Mouse (Mus musculus) heart, embryonic 13.5 days (tissue): ENCODE measurements around the gene Nmb. TPM values are rescaled to one million over a fixed set of nuclear protein-coding genes. Genes with fewer than 3 reads are reported as not detected.

Source experiments
- ATAC-seq: fragments of 200-750 bp; cut with Nextera tagmentation; 2 replicates; pipeline ENCODE4 v1.8.0; 2017; ENCODE audit warnings: moderate TSS enrichment; ENCODE audit not compliant: insufficient number of reproducible peaks, low FRiP score, low TSS enrichment; ENCODE audit errors: extremely low read depth
- H3K27ac ChIP-seq: fragments of 300-500 bp; sonication (generic); replicated peaks from 2 replicates; pipeline ENCODE4 v1.5.1; 2015; ENCODE audit warnings: moderate library complexity, mild to moderate bottlenecking, inconsistent platforms
- H3K27me3 ChIP-seq: fragments of 300-500 bp; sonication (generic); replicated peaks from 2 replicates; pipeline ENCODE4 v1.6.1; 2015; ENCODE audit warnings: mild to moderate bottlenecking, inconsistent platforms
- H3K36me3 ChIP-seq: fragments of 300-500 bp; sonication (generic); 2 replicates; pipeline ENCODE4 v1.6.1; 2015; ENCODE audit warnings: mild to moderate bottlenecking, inconsistent platforms
- H3K4me1 ChIP-seq: fragments of 300-500 bp; sonication (generic); 2 replicates; pipeline ENCODE4 v1.6.1; 2015; ENCODE audit warnings: inconsistent platforms
- H3K4me2 ChIP-seq: fragments of 300-500 bp; sonication (generic); 2 replicates; pipeline ENCODE4 v1.6.1; 2015; ENCODE audit warnings: inconsistent platforms, mild to moderate bottlenecking, moderate library complexity
- H3K4me3 ChIP-seq: fragments of 300-500 bp; sonication (generic); 2 replicates; pipeline ENCODE4 v1.5.1; 2015; ENCODE audit warnings: moderate library complexity, mild to moderate bottlenecking, inconsistent platforms
- H3K9ac ChIP-seq: fragments of 300-500 bp; sonication (generic); 2 replicates; pipeline ENCODE4 v1.6.1; 2015; ENCODE audit warnings: inconsistent platforms, mild to moderate bottlenecking, moderate library complexity
- H3K9me3 ChIP-seq: fragments of 300-500 bp; sonication (generic); 2 replicates; pipeline ENCODE4 v1.6.1; 2016; ENCODE audit warnings: inconsistent platforms
- WGBS: fragments of 180-500 bp; shearing (Covaris S2); methylation state at CpG from one replicate; pipeline ENCODE4 v1.1.7; 2015; ENCODE audit warnings: mixed read lengths; 5-methylcytosine and 5-hydroxymethylcytosine counted together
- polyA plus RNA-seq: library from polyadenylated mRNA; unstranded; fragments of >200 nt; fragmentation: Nextera tagmentation; extraction: Ambion mirVana; gene quantifications from 2 replicates; pipeline ENCODE4 v1.2.1, GENCODE M21; 2015

Gene Nmb
- polyA plus RNA-seq, 1 experiment from 2014 or later, result 3.0 TPM

DNA sequence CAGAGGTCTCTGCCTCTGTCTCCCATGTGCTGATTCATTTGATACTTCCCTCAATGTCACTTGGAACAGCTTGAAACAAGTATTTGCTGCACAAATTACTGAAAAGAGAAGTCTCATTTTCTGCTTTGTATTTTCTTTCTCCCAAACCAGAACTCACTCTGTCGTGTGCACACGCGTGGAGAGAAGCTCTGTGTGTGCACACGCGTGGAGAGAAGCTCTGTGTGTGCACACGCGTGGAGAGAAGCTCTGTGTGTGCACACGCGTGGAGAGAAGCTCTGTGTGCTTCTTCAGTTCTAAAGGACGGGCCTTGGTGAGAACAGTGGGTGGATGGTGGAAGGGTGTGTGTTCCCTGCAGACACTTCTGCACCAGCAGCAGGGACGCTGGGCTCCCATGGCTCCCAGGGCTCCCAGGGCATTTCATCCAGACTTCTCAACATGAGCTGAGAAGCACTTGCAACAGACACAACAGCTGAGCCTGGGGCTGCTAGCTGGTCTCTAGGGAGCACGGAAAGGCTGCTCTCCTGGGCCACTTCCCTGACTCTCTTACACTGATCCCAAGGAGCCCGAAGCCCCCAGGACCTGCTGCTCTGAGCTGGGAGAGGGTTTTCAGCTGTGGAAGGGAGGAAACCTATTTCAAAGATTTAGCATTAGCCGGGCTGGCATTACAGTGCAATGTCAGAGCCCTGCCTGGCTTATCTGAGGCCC, 9.9 kb downstream of the Nmb start:
- ATAC-seq, result no peak

DNA sequence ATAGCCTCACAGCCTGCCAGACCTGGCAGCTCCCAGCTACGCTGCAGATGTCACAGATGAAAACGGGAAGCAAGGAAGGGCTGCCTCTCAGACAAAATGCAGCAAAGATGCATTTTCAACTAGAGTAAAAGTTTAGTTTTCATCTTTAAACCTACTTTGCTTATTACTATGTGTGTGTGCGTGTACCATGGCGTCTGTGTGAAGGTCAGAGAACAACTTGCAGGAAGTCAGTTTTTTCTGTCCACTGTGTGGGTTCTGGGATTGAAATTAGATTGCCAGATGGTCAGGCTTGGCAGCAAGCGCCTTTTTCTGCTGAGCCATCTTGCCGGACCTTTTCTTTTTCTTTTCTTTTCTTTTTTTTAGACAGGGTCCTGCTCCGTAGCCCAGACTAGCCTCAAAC, 10.7 kb downstream of the Nmb start:
- no peaks in the 10 kb centered on the region for H3K27me3 ChIP-seq

More for the DNA sequence above, 9.9 kb downstream of the Nmb start:
- H3K4me2 ChIP-seq, result no peak overlapping the region
- 92% methylated on average over 14 of the region's 14 CpGs for WGBS
- H3K27ac ChIP-seq, result no peak overlapping the region
- H3K4me1 ChIP-seq, result peaks cover 4% of the 10 kb centered on the region
- H3K36me3 ChIP-seq, result peaks cover 87% of the 10 kb centered on the region
- no peak overlapping the region for H3K4me3 ChIP-seq
- no peaks in the 10 kb centered on the region for H3K9me3 ChIP-seq
- H3K27me3 ChIP-seq, result no peaks in the 10 kb centered on the region
- H3K9ac ChIP-seq, result no peak overlapping the region

DNA sequence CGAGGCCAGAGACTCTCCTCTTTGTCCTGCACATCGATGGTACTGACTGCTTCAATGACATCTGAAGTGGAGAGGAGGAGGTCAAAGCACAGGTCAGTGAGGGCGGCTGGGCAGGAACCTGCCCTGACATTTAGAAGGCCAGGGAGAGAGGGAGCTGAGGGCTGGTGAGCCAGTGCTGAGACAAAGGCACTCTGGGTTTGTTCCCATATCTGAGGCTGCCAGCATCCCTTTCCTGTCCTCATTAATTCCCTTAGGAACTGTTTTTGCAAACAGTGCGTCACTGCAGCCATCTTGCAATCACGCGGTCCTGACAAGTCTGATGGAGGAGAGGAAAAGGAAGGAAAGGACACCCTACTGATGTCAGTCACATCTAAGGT, 11.1 kb downstream of the Nmb start:
- Histone ChIP-seq H3K27me3 (no peaks in the 10 kb centered on the region), H3K36me3 (peaks cover 87% of the 10 kb centered on the region), H3K4me2 (no peak overlapping the region), H3K27ac (peak overlapping the region; percentile 8; the same call in 1 of the 2 replicates), H3K4me3 (no peak overlapping the region), H3K9me3 (no peaks in the 10 kb centered on the region), H3K4me1 (peaks cover 13% of the 10 kb centered on the region), H3K9ac (0 out of 2 replicates have a peak overlapping the region, but pooled peaks have one; percentile 50)
- WGBS, result 65% methylated on average over 6 of the region's 6 CpGs
- ATAC-seq, result no peak

More for the DNA sequence above, 10.7 kb downstream of the Nmb start:
- Histone ChIP-seq H3K4me1 (peaks cover 9% of the 10 kb centered on the region), H3K27ac (no peak overlapping the region; the same call in 1 of the 2 replicates), H3K9ac (no peak overlapping the region), H3K4me2 (no peak overlapping the region), H3K9me3 (no peaks in the 10 kb centered on the region), H3K36me3 (peaks cover 90% of the 10 kb centered on the region), H3K4me3 (no peak overlapping the region)
- 80% methylated on average over 7 of the region's 7 CpGs for WGBS
- no peak for ATAC-seq

DNA sequence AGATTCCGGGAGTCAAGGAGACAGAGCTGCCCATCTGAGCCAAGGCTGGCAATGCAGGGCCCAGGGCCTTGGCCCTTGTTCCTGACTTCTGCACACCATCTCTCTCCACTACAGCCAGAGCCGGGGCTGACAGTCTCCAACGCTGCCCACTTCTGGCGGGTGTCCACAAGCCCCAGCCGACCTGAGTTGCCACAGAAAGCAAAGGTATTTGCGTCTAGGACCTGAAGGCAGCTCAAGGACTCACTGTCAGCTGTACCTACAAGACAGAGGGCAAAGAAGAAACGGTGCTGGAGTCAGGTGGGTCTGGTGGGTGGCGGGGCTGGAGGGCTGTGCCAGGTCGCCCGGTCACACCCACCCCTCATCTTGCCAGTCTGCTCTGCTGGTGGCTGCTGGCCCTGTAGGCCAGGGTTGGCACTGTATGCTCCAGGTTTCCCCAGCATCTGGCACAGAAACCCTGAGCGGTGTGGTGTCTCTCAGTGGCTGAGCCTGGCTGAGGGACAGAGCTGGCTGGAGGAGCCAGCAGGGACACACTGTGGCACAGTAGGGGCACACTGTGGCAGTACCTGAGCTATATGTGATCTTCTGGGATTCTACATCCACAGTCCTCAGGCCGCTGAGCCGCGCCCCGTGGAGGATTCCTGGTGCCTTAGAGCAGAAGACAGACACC, 11.7 kb downstream of the Nmb start:
- H3K36me3 ChIP-seq, result peaks cover 82% of the 10 kb centered on the region
- ATAC-seq, result no peak
- no peaks in the 10 kb centered on the region for H3K9me3 ChIP-seq
- H3K9ac ChIP-seq, result 0 out of 2 replicates have a peak overlapping the region, but pooled peaks have one; percentile 50
- H3K4me2 ChIP-seq, result no peak overlapping the region
- 0 out of 2 replicates have a peak overlapping the region, but pooled peaks have one; percentile 8 for H3K27ac ChIP-seq
- H3K4me1 ChIP-seq, result peaks cover 17% of the 10 kb centered on the region
- H3K4me3 ChIP-seq, result no peak overlapping the region
- 86% methylated on average over 15 of the region's 15 CpGs for WGBS
- H3K27me3 ChIP-seq, result no peaks in the 10 kb centered on the region

DNA sequence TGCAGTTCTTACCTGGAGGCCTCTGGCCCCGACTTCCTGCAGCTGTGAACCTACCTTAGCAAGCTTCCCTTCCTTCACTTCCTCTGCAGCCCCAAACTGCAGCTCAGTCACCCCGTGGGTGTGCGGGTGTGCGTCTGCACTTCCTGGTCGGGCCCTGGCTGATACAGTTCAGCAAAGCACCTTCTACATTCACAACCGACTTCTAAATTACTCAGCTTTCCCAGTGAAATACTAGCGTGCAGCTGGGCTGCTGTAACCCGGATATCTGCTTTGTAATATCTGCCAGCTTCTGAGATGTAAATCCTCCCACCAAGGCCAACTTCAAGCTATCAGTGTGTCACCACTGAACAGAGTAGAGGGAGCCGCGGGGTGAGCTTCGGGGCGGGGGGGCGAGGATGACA, 15.0 kb downstream of the Nmb start:
- peak overlapping the region; percentile 62 for H3K9ac ChIP-seq
- H3K4me2 ChIP-seq, result no peak overlapping the region
- H3K9me3 ChIP-seq, result no peaks in the 10 kb centered on the region
- peak overlapping the region; percentile 74 for H3K27ac ChIP-seq
- H3K4me1 ChIP-seq, result peaks cover 17% of the 10 kb centered on the region
- H3K4me3 ChIP-seq, result no peak overlapping the region
- no peak for ATAC-seq
- no peaks in the 10 kb centered on the region for H3K27me3 ChIP-seq
- H3K36me3 ChIP-seq, result peaks cover 51% of the 10 kb centered on the region
- WGBS, result 71% methylated on average over 13 of the region's 13 CpGs

DNA sequence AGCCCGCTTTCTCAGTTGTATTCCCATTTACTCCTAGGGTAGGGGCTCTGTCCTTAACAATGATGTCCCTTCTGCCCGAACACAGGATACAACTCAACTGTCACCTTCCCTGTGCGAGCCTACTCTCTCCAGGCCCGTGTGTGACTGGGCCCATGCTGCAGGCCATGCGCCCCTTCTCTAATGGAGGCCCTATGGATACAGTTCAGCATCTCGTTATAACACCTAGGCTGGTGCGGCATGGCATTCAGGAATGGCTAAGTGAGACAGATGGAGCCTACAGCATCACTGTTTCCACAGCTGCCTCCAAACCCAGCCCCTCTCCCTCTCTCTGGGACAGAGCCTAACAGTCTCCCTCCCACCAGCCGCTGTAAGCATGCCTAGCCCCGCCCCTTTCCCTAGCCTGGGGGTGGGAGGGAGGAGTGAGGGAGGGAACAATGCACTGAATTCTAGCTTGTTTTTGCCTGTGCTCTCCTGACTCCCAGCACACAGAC, 15.8 kb downstream of the Nmb start:
- Histone ChIP-seq H3K36me3 (peaks cover 43% of the 10 kb centered on the region), H3K4me2 (peak overlapping the region; percentile 2; the same call in 1 of the 2 replicates), H3K27ac (peak overlapping the region; percentile 74), H3K9me3 (no peaks in the 10 kb centered on the region), H3K4me3 (no peak overlapping the region), H3K4me1 (peaks cover 17% of the 10 kb centered on the region), H3K27me3 (no peaks in the 10 kb centered on the region), H3K9ac (0 out of 2 replicates have a peak overlapping the region, but pooled peaks have one; percentile 38)
- peak; percentile 65; the same call in 1 of the 2 replicates for ATAC-seq
- 43% methylated on average over 9 of the region's 9 CpGs for WGBS

DNA sequence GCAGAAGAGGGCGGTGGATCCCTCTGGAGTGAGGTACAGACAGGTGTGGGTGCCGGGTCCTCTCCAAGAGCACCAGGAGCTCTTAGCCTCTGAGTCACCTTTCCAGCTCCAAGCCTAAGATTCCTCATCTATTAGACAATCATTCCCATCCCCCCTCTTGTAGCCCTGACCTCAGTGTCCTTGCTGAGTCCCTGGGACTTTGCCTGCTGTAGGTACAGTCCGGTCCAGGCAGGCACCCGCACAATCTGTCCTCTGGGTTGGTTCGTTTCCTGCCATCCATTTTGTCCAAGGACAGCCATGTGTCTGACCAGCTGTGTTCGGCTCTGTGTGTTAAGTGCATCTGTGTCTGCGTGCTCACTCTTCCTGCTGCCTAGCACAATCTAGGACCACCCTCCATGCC, 16.3 kb downstream of the Nmb start:
- H3K27ac ChIP-seq, result peak overlapping the region; percentile 74
- H3K27me3 ChIP-seq, result no peaks in the 10 kb centered on the region
- H3K36me3 ChIP-seq, result peaks cover 39% of the 10 kb centered on the region
- peaks cover 17% of the 10 kb centered on the region for H3K4me1 ChIP-seq
- WGBS, result 65% methylated on average over 7 of the region's 7 CpGs
- 0 out of 2 replicates have a peak overlapping the region, but pooled peaks have one; percentile 38 for H3K9ac ChIP-seq
- H3K4me2 ChIP-seq, result no peak overlapping the region
- no peak overlapping the region for H3K4me3 ChIP-seq
- no peaks in the 10 kb centered on the region for H3K9me3 ChIP-seq
- ATAC-seq, result no peak

DNA sequence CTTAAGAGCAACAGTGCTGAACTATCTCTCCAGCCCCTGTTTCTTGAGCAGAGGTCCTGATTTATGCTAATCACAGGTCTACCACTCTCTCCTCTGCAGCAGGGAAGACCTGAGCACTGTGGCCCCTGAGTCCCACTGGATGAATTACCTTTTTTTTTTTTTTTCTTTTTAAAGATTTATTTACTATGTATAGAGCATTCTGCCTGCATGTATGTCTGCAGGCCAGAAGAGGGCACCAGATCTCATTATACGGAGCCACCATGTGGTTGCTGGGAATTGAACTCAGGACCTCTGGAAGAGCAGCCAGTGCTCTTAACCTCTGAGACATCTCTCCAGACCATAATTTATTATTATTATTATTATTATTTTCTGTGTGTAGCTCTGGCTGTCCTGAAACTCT, 19.2 kb downstream of the Nmb start:
- no peaks in the 10 kb centered on the region for H3K27me3 ChIP-seq
- no peaks in the 10 kb centered on the region for H3K9me3 ChIP-seq
- H3K4me1 ChIP-seq, result peaks cover 17% of the 10 kb centered on the region
- peaks cover 9% of the 10 kb centered on the region for H3K36me3 ChIP-seq
- WGBS, result 28% methylated on average over 1 of the region's 1 CpGs
- no peak overlapping the region for H3K9ac ChIP-seq
- no peak overlapping the region for H3K4me3 ChIP-seq
- ATAC-seq, result no peak
- no peak overlapping the region for H3K4me2 ChIP-seq
- H3K27ac ChIP-seq, result no peak overlapping the region

DNA sequence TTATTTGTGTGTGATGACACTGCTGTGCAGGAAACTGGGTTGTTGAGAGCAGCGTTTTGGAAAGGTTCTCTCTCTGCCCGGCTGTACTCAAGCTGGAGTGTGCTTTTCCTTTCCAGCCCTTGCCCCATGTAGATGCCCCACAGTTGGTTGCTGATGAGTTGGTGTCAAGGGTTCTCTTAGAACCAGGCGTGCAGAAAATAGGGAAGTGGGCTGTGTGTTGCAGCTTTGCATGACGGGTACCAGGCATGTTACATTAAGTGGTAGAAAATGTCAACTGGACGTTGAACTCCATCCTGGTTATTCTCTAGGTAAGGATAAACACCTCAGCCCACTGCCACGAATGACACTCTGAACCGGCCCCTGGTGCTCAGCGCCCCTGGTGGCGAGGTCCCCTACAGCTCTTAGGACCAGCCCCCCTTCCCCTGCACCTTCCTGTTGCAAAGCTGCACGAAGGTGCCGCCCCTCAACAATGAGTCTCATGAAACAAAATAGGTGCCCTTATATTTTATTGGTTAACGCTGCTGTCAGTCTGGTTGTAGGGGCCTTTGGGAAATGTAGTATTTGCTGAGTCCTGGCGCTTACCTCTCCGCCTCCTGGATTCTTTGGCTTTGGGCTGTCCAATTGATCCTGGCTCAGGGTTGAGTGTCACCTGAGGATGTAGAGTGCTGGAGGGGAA, 21.9 kb downstream of the Nmb start:
- Histone ChIP-seq H3K9ac (no peak overlapping the region), H3K27me3 (no peaks in the 10 kb centered on the region), H3K4me2 (peak overlapping the region; percentile 59), H3K27ac (no peak overlapping the region), H3K36me3 (peaks cover 4% of the 10 kb centered on the region), H3K4me1 (no peaks in the 10 kb centered on the region), H3K4me3 (peak overlapping the region; percentile 14; the same call in 1 of the 2 replicates), H3K9me3 (no peaks in the 10 kb centered on the region)
- WGBS, result 20% methylated on average over 14 of the region's 14 CpGs
- ATAC-seq, result no peak; the same call in 1 of the 2 replicates

DNA sequence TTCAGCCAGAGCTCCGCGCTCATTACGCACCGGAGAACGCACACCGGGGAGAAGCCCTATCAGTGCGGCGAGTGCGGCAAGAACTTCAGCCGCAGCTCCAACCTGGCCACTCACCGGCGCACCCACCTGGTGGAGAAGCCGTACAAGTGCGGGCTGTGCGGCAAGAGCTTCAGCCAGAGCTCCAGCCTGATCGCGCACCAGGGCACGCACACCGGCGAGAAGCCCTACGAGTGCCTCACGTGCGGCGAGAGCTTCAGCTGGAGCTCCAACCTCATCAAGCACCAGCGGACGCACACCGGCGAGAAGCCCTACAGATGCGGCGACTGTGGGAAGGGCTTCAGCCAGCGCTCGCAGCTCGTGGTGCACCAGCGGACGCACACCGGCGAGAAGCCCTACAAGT, 29.1 kb downstream of the Nmb start:
- Histone ChIP-seq H3K4me3 (no peak overlapping the region), H3K27me3 (peaks cover 7% of the 10 kb centered on the region; the same call in 1 of the 2 replicates), H3K4me1 (no peaks in the 10 kb centered on the region), H3K9me3 (no peaks in the 10 kb centered on the region), H3K36me3 (peaks cover 76% of the 10 kb centered on the region), H3K27ac (no peak overlapping the region), H3K4me2 (no peak overlapping the region), H3K9ac (no peak overlapping the region)
- no peak for ATAC-seq
- WGBS, result 54% methylated on average over 37 of the region's 37 CpGs

DNA sequence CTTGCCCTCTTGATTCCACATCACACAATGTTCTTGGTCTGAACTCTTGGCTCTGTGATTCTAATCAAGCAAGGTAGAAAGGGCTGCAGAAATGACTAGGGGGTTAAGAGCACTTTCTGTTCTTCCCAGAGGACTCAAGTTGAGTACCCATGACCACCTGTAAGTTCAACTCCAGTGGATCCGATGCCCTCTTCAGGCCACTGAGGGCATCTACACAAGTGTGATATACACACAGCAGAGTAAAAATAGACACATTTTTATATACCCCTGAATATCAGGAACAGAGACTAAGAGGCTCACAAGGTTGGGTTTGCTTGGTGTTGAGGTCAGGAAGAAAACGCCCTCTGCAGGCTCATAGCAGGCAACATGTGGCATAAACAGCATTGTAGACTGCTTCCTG, 31.2 kb downstream of the Nmb start:
- H3K36me3 ChIP-seq, result peaks cover 97% of the 10 kb centered on the region
- no peak overlapping the region for H3K9ac ChIP-seq
- no peaks in the 10 kb centered on the region; the same call in 1 of the 2 replicates for H3K4me1 ChIP-seq
- H3K4me3 ChIP-seq, result no peak overlapping the region
- no peak overlapping the region for H3K4me2 ChIP-seq
- ATAC-seq, result no peak
- WGBS, result 86% methylated on average over 2 of the region's 2 CpGs
- H3K27me3 ChIP-seq, result peaks cover 7% of the 10 kb centered on the region; the same call in 1 of the 2 replicates
- H3K27ac ChIP-seq, result no peak overlapping the region
- no peaks in the 10 kb centered on the region for H3K9me3 ChIP-seq
